Mouse (Mus musculus) brain, adult 10 weeks (tissue): ENCODE data around the gene Tab1. TPM values are rescaled to one million over a fixed set of nuclear protein-coding genes. Genes with fewer than 3 reads are reported as not detected.

ENCODE experiments used
- polyA plus RNA-seq: library from polyadenylated mRNA; stranded (reverse); fragments of 350-450 nt; fragmentation: Illumina TruSeq; extraction: RNeasy Lipid Tissue Mini Kit (QIAGEN cat#74804); gene quantifications from one replicate; pipeline ENCODE4 v1.2.3, GENCODE M21; 2015; ENCODE audit warnings: low read depth, low replicate concordance

Gene Tab1
- polyA plus RNA-seq, result 20.6 TPM

GRCm38 (mm10) chr15:80132993-80133586 lies at the start of gene Tab1:
Tab1 (plus strand) TSS chr15:80133127.

GRCm38 (mm10) chr15:80091121-80091955 lies 41.6 kb upstream of the Tab1 start, which contains the start of the genes Syngr1 and Rpl3:
Syngr1 (plus strand) TSS chr15:80091334.
Rpl3 (minus strand) TSS chr15:80091868.

GRCm38 (mm10) chr15:80173001-80173771 lies 40.3 kb downstream of the Tab1 start, which contains the start of gene Mgat3:
Mgat3 (plus strand) TSS chr15:80173721.

Other genes with a start within 250 kb of the Tab1 start
- gene Apobec3, start 241.5 kb upstream of the Tab1 start, polyA plus RNA-seq, result 3.8 TPM
- gene Cbx7, start 162.0 kb upstream of the Tab1 start, polyA plus RNA-seq, result 52.6 TPM
- 17.7 TPM for gene Pdgfb, start 118.2 kb upstream of the Tab1 start, polyA plus RNA-seq
- 307 TPM for gene Syngr1, start 41.8 kb upstream of the Tab1 start, polyA plus RNA-seq
- 1,138 TPM for gene Rpl3, start 41.3 kb upstream of the Tab1 start, polyA plus RNA-seq
- 83.1 TPM for gene Mgat3, start 40.6 kb downstream of the Tab1 start, polyA plus RNA-seq
- gene Mief1, start 100.9 kb downstream of the Tab1 start, polyA plus RNA-seq, result 14.1 TPM
- gene AC140267.1, start 102.7 kb downstream of the Tab1 start, polyA plus RNA-seq, result not detected
- 207 TPM for gene Atf4, start 122.1 kb downstream of the Tab1 start, polyA plus RNA-seq
- 46.0 TPM for gene Rps19bp1, start 131.2 kb downstream of the Tab1 start, polyA plus RNA-seq
- gene Cacna1i, start 154.1 kb downstream of the Tab1 start, polyA plus RNA-seq, result 30.2 TPM